Mouse (Mus musculus): ENCODE measurements at regions not wholly inside any gene's neighbourhood (a gene's known extent, or its start where the extent isn't known, plus 50 kb on each side); places are given as distances from the start of the nearest gene placed in this dataset.
A peak's percentile ranks its signal among the peaks of the same experiment; 100 is the strongest.

DNA sequence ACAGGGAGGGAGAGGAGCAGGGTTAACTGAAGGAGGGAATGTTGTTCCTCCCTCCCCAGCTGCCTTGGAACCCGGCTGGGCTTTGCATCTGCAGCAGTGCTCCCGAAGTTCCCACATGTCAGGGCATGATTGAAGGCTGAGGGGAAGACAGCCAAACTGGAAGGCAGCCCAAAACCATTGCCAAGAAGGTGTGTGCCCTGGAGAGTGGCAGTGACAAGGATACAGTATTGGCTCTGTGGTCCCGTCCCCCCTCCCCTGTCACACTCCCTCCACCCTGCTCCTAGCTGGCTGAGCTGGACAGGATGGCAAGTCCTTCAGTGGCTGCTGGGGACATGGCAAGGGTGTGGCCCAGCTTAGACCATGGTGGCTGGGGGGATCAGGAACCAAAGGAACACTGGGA is 79.1 kb downstream of the Cyp26b1 start:
- TF ChIP-seq POLR2AphosphoS2 (IDR thresholded peaks at IDR 0.05; ENCODE audit: low read length) (no peak), TCF12 (IDR thresholded peaks at IDR 0.05; ENCODE audit: low read depth, low read length) (0 out of 2 replicates have a peak, but pooled peaks have one; percentile 3)

DNA sequence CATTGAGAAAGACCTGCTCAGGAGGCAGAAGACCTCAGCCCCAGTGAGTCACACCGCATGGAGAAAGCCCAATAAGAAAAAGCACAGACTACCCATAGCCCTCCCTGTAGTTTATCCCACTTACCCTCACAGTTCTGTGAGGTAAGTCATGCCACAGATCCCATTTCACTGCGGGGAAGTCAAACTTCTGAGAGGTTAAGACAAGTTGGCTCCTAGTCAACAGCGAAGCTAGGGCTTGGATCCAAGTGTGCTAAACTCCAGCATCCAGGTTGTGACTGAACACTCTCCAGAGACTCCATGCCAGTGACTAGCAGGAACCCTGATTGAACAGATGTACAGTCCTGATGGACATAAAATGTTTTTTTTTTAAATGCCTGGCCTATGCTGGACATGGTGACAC is 85.1 kb downstream of the Cyp26b1 start:
- no peaks in the 10 kb centered on the region for H3K9me3 ChIP-seq (replicated peaks; ENCODE audit: insufficient read depth, low read length)
- H3K9ac ChIP-seq (ENCODE audit: control insufficient read depth, low read depth, low read length, poor library complexity, severe bottlenecking): no peak overlapping the region
- H3K27me3 ChIP-seq (ENCODE audit: control insufficient read depth in 1 of 2, insufficient read depth in 2 of 2, low read length in 2 of 2): peaks cover 0 to 3% of the 10 kb centered on the region in 2 experiments; a peak in 2 of 4 replicates
- H3K27ac ChIP-seq (ENCODE audit: control insufficient read depth, low read depth, low read length): no peak overlapping the region
- H3K4me1 ChIP-seq (ENCODE audit: control insufficient read depth in 1 of 2, insufficient read depth in 2 of 2, low read length in 2 of 2): no peaks in the 10 kb centered on the region
- DNase-seq (ENCODE audit: low read depth, low spot score): no peak
- no peaks in the 10 kb centered on the region for H3K79me2 ChIP-seq (ENCODE audit: control insufficient read depth, insufficient read depth, low read length, poor library complexity)
- no peak for TF ChIP-seq KAT2A (conservative IDR thresholded peaks at IDR 0.05; ENCODE audit: low read depth, low read length)
- TF ChIP-seq BHLHE40 (IDR thresholded peaks at IDR 0.05; ENCODE audit: borderline replicate concordance, low read depth, low read length): no peak
- TF ChIP-seq NRF1 (IDR thresholded peaks at IDR 0.05; ENCODE audit: insufficient read depth, low read depth, low read length, poor library complexity, severe bottlenecking): no peak
- H3K4me3 ChIP-seq (ENCODE audit: control insufficient read depth in 1 of 2, insufficient read depth in 1 of 2, low read depth in 2 of 2, low read length in 2 of 2): no peak overlapping the region
- no peaks in the 10 kb centered on the region for H3K36me3 ChIP-seq (ENCODE audit: control insufficient read depth in 1 of 2, insufficient read depth in 2 of 2, low read length in 2 of 2)

More for the DNA sequence above, 79.1 kb downstream of the Cyp26b1 start:
- H3K36me3 ChIP-seq (ENCODE audit: control insufficient read depth in 1 of 2, insufficient read depth in 2 of 2, low read length in 2 of 2): no peaks in the 10 kb centered on the region; a peak in 2 of 4 replicates
- peaks cover 0 to 2% of the 10 kb centered on the region in 2 experiments; a peak in 1 of 4 replicates for H3K27me3 ChIP-seq (ENCODE audit: control insufficient read depth in 1 of 2, insufficient read depth in 2 of 2, low read length in 2 of 2)
- DNase-seq (ENCODE audit: low read depth, low spot score): peak; percentile 10
- no peaks in the 10 kb centered on the region for H3K79me2 ChIP-seq (ENCODE audit: control insufficient read depth, insufficient read depth, low read length, poor library complexity)
- H3K9me3 ChIP-seq (replicated peaks; ENCODE audit: insufficient read depth, low read length): no peaks in the 10 kb centered on the region
- peaks cover 0 to 9% of the 10 kb centered on the region in 2 experiments; a peak in 3 of 4 replicates for H3K4me1 ChIP-seq (ENCODE audit: control insufficient read depth in 1 of 2, insufficient read depth in 2 of 2, low read length in 2 of 2)
- no peak overlapping the region for H3K27ac ChIP-seq (ENCODE audit: control insufficient read depth, low read depth, low read length)
- H3K4me3 ChIP-seq (ENCODE audit: control insufficient read depth in 1 of 2, insufficient read depth in 1 of 2, low read depth in 2 of 2, low read length in 2 of 2): no peak overlapping the region
- no peak overlapping the region for H3K9ac ChIP-seq (ENCODE audit: control insufficient read depth, low read depth, low read length, poor library complexity, severe bottlenecking)

DNA sequence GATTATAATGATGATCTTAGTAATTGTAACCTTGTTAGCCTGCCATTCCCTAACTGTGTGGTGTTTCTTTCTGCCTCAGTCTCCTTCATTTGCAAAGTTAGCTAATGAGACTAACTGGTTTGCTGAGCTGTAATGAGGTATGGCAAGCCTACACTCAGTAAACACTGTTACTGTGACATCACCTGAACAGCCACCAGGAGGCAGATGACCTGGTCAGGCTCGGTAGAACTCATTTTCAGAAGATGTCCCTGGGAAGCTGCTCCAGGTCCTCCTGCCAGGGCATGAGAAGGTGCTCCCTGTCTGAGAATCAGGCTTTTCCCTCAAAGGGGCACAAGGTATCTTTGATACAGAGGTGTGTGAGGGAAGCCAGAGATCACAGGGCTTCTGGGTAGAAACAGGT is 87.0 kb downstream of the Cyp26b1 start:
- TF ChIP-seq CTCF (IDR thresholded peaks at IDR 0.05 in 2 of 3, conservative IDR thresholded peaks at IDR 0.05 in 1 of 3; ENCODE audit: control insufficient read depth in 1 of 3, insufficient read depth in 1 of 3, low read depth in 2 of 3, low read length in 3 of 3, poor library complexity in 1 of 3, severe bottlenecking in 1 of 3) (peak; percentile 11 to 59 (median 24); a peak in 5 of 6 replicates), RAD21 (IDR thresholded peaks at IDR 0.05; ENCODE audit: low read depth, low read length) (peak; percentile 8; the same call in 1 of the 2 replicates), SMC3 (IDR thresholded peaks at IDR 0.05; ENCODE audit: low read depth, low read length) (peak; percentile 77), ZNF384 (IDR thresholded peaks at IDR 0.05; ENCODE audit: low read depth, low read length) (no peak)
- H3K27ac ChIP-seq (ENCODE audit: control insufficient read depth, low read depth, low read length): no peak overlapping the region
- H3K4me1 ChIP-seq (ENCODE audit: control insufficient read depth in 1 of 2, insufficient read depth in 2 of 2, low read length in 2 of 2): no peaks in the 10 kb centered on the region; a peak in 1 of 4 replicates
- no peak overlapping the region for H3K4me3 ChIP-seq (ENCODE audit: control insufficient read depth in 1 of 2, insufficient read depth in 1 of 2, low read depth in 2 of 2, low read length in 2 of 2)
- H3K9ac ChIP-seq (ENCODE audit: control insufficient read depth, low read depth, low read length, poor library complexity, severe bottlenecking): no peak overlapping the region
- peaks cover 0 to 1% of the 10 kb centered on the region in 2 experiments; a peak in 1 of 4 replicates for H3K27me3 ChIP-seq (ENCODE audit: control insufficient read depth in 1 of 2, insufficient read depth in 2 of 2, low read length in 2 of 2)
- DNase-seq (ENCODE audit: low read depth, low spot score): peak; percentile 13
- no peaks in the 10 kb centered on the region for H3K79me2 ChIP-seq (ENCODE audit: control insufficient read depth, insufficient read depth, low read length, poor library complexity)
- no peaks in the 10 kb centered on the region for H3K9me3 ChIP-seq (replicated peaks; ENCODE audit: insufficient read depth, low read length)
- no peaks in the 10 kb centered on the region for H3K36me3 ChIP-seq (ENCODE audit: control insufficient read depth in 1 of 2, insufficient read depth in 2 of 2, low read length in 2 of 2)
